Mouse (Mus musculus): ENCODE measurements around the gene Cryz.

The Cryz gene

GRCm38 (mm10) chr3:154671013-154671412 is 74.5 kb downstream of the Cryz start:
- DNase-seq (ENCODE audit: low spot score), result no peak
